Mouse (Mus musculus) heart, postnatal 0 days (tissue): ENCODE results near the gene Egfr.

Experiments
- CTCF ChIP-seq: IDR thresholded peaks from 2 replicates; pipeline ENCODE4 v1.5.1; 2016; ENCODE audit warnings: antibody characterized with exemption, control low read depth, low read depth
- EP300 ChIP-seq: IDR thresholded peaks from 2 replicates; pipeline ENCODE4 v1.6.1; 2016; ENCODE audit warnings: antibody characterized with exemption, low read depth

DNA sequence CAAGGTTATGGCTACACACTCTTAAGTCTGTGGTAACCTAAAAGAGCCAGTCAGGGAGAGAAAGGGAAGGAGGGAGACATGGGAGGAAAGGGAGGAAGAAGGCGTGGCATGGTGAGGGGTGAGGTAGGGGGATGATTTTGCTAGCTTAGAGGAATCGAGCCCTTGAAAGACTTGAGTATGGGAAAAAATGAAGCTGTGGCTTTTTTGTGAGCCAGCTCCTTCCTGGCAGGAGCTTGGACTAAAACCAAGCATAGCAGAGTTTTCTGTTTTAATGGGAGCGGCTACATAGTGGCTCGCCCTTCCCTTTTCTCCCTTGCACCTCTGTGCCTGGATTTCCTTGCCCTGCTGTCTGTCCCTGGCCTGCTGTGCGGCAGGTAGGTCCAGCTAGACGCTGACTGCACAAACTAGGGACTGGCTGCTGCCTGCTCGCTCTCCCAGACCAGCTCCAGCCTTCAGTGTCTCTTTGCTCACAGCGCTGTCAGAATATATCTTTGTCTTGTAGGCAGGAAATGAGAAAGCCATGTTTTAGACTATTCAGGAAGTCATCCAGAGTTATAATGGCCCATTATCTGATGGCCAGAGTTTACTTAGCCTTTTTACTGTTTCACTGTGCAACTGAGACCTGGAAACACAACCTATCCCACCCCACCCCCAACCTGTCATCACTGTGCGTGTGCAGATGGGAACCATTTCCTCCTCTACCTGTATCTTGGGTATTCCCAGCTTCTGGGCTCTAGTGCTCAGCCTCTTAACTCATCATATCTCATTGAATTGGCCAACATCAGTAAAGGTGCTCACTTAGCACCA, 57.4 kb downstream of the Egfr start:
- no peak for TF ChIP-seq CTCF
- TF ChIP-seq EP300: no peak
